Mouse (Mus musculus) cerebral cortex, adult 2 months (tissue): ENCODE results near the gene Rufy3.

ENCODE experiments used
- WGBS: fragments of 180-500 bp; shearing (Covaris S2); methylation state at CpG from one replicate; pipeline ENCODE4 v1.1.7; 2018; 5-methylcytosine and 5-hydroxymethylcytosine counted together

The Rufy3 gene

DNA sequence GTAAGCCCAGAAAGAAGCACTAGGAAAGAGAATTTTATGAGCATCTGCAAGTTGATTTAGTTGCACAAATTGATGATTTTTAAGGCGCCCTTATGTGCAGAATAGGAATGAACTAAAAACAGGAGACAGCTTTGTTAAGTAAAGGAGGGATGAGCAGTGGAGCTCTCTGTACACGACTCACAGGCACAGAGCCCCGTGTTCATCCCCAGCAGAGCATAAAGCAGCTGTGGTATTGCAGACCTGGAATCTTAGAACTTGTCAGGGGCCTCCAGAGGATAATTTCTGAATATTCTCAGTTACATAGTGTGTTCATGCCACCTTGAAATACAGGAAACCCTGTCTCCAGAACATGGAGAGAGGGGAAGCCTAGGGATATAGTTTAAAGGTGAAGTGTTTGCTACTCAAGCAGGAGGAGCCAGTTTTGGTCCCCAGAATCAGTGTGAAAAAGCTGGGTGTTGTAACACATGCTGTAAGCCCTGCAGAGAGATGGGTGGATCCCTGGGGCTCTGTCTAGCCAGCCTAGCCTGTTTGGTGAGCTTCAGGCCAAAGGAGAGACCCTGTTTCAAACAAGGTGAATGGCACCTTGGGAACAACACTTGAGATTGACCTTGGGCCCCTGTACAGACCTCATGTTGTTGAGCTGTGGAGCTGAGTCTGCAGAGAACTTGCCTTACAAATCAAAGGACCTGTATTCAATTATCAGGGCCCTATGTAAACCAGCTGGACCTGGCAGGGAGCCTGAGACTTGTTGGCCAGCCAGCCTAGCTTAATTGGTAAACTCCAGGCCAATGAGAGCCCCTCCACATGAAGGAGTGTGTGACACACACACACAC, 10.9 kb downstream of the Rufy3 start:
- 35% methylated on average over 3 of the region's 3 CpGs for WGBS

DNA sequence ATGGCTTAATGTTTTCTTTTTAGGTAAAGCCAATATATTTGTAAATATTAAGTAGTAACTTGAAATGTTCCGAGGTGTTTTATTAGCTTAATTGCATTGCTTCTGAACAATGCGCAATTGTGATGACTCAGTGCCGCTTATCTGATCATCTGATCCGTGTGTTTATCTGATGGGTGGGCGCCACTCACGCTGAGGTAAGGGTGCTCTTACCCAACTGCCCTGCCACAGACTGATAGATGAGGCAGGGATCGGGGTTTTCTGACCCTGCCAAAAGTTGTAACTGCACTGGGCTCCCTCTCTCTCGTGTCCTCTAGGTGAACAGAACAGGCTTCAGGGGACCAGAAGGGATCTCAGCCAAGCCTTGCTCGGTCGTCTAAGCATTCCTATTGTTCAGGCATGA, 15.8 kb downstream of the Rufy3 start:
- WGBS = 79% methylated on average over 10 of the region's 10 CpGs

DNA sequence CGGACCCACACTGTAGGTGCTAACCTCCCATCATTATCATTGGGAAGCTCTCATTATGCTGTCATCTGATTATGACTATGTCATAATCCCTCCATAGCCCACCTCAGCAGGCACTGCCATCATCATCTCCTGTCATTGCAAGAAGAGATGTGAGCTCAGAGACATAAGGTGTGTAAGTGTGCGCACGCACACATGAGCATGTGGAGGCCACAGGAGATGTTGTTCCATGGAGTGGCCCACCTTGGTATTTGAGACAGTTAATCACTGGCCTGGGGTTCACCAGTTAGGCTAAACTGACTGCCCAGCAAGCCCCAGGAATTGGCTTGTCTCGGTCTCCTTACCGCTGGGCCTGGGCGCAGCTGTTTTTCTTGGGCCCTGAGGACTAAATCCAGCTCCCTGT, 16.5 kb downstream of the Rufy3 start:
- 89% methylated on average over 6 of the region's 6 CpGs for WGBS

DNA sequence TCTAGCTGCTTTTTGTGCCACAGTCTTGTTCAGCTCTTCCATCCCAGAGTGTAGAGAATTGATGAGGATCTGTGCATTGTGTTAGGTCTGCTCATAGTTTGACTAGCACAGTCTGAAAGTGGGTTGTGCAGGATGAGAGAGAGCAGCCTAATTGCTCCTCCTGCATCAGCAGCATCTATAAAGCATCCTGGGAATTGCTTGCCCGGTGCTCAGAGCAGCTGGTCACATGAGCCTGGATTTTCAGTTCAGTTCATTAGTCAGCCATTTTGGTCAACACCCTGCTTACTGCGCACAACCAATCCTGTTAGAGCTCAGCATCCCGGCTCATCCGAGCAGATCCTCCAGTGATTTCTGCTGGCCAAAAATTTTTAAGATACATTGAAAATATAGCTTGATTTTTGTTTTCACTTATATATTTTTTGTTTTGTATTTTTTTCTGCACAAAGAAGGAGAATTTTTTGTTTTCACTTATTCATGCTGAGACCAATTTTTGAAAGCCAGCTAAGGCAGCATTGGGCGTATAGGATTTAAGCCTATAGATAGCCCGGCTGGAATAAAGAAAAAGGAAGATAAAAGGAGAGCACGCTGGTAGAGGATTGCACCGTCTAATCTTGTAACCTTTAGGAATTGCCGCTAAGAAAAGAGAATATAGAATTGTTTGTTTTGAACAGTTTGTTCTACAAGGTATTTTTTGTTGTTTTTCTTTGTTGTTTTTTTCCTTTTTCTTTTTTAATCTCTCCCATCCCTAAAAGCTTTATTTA, 18.6 kb downstream of the Rufy3 start:
- 22% methylated on average over 9 of the region's 9 CpGs for WGBS

DNA sequence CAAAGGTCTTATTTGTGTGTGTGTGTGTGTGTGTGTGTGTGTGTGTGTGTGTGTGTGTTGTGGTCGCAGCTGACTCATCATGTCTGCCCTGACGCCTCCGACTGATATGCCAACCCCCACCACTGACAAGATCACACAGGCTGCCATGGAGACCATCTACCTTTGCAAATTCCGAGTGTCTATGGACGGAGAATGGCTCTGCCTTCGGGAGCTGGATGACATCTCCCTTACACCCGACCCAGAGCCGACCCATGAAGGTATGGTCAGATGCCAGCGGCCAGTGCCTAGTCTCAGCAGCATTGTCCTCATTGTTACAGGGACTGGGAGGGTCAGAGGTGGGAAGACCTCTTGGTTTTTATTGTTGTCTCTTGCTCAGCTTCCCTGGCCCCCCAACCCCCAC, 19.2 kb downstream of the Rufy3 start:
- 14% methylated on average over 9 of the region's 9 CpGs for WGBS

DNA sequence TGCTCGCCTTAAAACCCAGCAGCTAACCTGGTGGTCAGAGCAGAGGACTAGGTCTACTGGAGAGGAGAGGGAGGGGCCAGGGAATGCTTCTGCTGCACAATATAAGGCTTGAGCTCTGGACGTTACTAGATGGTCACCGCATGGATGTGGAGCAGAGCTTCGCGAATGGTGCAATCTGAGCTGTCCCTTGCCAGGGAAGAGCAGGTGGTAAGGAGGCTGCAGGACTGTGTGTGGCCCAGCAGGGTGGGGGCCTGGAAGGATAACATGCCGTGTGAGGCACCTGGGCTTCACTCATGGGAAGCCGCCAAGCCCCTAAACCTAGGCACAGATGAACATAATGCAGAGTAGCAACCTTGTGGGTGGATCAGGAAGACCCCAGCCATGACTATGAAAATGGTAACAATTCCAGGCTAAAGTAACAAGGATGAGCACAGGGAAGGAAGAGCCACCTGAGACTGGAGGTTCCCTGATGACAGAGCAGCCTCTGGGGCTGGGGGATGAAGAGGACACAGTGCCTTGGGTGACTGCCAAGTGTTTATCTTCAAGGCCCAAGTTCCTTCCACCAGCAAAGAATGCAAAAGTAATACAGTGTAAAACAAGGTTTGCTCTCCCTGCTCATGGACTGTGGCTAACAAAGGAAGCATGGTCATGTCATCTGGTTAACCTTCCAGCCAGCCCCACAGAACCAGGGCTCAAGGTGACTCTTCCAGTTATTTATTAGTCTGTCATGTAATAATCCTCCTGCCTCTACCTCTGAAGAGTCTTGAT, 21.8 kb downstream of the Rufy3 start:
- 37% methylated on average over 7 of the region's 7 CpGs for WGBS

DNA sequence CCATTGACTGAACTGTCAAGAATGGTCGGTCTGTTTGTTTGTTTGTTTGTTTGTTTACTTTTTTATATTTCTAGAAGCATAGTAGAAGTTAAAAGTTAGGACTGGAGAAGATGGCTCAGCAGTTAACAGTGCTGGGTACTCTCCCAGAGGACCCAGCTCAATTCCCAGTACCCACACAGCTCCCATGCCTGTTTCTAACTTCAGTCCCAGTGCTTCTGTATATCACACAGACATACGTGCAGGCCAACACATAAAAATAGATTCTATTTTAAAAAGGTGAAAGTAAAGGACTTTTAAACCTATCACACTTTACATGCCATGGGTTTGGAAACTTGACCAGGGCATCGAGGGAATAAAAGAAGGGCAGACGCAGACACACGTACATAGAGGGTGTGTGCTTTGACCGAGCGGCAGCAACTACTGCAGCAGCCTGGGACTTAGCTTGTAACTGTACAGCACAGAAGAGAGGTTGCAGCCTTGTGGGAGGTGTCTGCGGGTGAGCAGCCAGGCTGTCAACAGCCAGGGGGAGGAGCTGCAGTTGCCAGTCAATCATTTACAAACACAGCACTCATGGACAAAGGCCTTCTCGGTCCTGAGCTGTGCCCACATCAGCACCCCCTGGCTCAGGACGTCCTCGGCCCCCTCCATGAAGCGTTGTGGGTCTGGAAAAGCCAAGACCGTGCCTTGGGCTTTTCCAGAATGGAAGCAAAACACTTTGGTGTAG, 22.5 kb downstream of the Rufy3 start:
- WGBS = 23% methylated on average over 13 of the region's 13 CpGs

DNA sequence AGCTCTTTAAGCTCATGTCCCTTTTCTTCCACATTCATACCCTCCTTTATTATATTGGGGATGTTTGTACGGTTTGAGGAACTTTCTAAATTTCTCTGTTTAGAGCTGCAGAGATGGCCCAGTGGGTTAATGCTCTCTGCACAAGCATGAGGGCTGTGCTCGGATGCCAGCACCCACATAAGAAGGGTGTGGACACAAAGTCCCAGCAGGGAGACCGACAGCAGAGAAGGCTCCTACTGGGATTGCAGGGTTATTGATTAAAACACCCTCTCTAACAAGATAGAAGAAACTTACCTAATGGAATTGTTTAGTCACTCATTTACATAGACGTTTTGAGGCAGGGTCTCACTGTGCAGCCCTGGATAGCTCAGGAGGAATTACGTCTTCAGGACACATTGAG, 23.6 kb downstream of the Rufy3 start:
- 46% methylated on average over 5 of the region's 5 CpGs for WGBS

DNA sequence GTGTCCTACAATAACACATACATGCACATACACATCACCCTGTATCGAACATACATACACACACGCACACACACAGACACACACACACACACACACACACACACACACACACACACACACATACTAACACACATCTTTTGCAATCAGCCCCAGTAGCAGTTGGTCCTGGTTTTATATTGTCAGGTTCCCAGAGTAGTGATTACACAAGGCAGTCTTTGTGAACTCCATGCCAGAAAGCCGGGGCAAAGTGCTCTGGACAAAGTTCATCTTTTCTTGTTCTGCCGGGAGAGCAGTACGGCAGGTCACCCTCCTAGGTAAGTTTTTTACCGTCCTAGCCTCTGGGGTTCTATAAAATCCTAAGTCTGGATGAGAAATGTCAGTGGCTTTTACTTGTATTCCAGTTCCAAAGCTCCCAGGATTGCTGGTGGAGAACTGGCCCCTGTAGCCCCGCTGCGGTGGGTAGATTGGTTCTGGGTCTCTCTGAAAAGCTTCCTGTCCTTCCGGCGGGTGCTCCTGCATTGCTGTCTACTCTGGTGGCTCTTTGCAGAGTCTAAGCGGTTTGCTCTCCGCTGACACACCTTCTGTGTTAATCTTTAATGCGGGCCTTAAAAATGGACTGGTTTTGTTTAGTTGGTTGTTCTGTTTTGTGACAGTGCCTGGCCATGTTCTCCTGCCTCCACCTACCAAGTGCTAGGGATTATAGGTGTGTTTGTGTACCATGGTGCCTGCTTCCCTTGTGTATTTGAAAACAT, 28.8 kb downstream of the Rufy3 start:
- 87% methylated on average over 13 of the region's 13 CpGs for WGBS

DNA sequence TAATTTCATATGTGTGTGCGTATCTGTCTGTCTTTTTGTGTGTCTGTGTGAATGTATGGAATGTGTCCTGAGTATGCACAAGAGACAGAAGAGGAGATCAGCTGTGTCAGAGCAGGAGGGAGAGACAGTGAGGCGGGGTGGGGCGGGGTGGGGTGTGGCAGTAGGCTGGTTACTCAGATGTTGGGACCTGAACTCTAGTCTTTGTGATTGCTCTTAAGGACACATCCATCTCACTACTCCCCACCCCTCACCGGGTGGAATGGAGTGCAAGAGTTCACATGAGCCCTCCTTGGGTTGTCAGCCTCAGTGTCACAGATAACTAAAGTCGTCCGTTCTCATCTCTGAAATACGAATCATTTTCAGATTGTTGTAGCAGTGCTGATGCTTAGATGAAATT, 29.3 kb downstream of the Rufy3 start:
- 86% methylated on average over 7 of the region's 7 CpGs for WGBS

DNA sequence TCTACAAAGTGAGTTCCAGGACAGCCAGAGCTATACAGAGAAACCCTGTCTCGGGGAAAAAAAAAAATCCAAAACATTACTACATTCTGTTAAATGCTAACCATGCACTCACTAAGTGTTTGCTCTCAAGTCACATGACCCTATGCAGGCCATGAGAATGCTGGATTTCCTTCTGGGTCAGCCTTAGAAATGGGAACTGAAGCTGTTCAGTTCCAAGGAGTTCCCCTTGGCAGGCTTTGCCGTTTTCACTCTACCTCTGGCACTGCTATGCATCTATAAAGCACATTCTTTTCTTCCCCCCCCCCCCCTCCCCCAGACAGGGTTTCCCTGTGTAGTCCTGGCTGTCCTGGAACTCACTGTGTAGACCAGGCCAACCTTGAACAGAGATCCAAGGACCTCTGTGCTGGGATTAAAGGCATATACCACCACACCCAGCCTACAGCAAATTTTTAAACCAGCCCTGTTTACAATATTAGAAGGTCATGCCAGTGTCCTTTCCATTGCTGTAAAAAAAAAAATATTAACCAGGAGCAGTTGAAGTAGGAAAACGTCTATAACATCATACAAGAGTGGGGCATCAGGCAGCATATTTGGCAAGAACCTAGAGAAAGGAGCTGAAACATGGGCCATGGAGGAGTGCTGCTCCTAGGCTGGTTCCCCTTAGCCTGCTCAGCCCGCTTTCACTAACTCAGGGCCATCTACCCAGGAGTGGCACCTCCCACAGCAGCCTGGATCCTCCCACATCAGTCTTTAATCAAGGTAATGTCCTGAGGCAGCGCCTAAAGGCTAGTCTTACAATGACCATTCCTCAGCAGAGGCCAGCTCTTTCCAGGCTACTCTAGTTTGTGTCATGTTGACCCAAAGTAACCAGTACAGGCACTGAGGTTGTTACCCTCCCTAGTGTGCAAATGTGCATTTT, 31.0 kb downstream of the Rufy3 start:
- WGBS = 62% methylated on average over 5 of the region's 5 CpGs

DNA sequence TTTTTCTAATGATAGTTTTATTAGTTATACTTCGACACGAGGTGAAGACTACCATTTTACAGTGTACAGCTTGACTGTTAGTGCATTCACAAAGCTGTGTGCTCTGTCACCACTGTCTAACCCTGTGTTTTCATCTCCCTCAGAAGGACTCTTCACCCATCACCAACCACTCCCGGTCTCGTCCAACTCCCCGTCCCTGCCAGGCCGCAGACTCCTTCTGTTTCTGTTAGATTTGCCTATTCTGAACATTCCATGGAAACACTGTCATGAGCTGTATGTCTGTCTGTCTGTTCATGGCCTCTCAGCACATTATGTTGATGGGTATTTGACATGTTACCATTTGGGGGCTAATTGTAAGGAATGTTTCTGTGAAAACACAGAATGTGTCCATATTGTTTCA, 34.1 kb downstream of the Rufy3 start:
- 79% methylated on average over 6 of the region's 6 CpGs for WGBS

DNA sequence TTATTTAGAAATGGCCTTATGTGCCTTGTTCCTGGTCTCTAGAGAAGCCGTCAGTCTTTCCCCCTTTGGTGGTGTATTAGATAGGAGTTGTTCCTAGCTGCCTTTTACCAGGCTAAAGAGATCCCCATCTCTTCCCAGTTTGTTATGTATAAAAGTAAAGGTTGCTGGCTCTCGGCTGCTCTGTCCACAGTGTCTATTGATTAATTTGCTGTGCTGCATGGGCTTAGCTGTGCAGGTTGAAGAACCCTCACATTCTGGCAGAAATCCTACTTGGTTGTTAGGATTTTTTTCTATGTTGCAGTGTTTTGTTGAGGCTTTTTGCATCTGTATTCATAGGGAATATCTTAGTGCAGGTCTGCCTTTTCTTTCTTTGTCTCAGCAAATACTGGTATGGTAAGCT, 37.2 kb downstream of the Rufy3 start:
- 81% methylated on average over 2 of the region's 2 CpGs for WGBS

DNA sequence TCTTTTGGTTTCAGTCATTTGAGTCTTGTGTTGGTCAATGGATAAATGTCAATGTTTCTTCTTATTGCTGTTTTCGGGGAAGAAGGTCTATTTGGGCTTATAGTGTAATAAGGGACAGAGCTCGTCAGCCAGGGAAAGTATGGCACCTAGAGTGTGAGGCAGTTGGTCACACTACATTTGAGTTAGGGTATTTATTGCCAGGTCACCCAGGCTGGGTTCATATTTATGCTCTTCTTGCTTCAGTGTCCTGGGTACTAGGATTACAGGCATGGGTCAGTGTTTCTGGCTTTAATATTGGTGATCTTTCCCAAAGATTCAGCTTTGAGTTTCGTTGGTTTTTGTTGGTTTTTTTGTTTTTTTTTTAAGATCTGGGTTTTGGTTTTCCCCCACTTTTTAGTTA, 37.9 kb downstream of the Rufy3 start:
- WGBS = 91% methylated on average over 3 of the region's 3 CpGs

DNA sequence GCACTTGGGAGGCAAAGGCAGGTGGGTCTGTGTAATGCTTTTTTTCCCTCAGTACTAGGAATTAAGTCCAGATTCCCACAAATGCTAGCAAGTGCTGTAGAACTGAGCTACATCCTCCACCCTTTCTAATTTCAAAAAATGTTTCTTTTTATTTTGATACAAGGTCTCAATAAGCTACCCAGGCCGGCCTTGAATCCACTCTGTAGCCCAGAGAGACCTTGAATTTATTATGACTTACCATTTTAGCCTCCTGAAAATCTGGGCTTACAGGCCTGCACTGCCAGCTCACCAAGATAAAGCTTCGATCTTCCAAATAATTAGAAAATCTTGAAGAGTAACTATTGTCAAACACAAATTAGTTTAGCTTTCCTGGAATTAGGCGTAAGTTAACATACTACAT, 39.2 kb downstream of the Rufy3 start:
- 96% methylated on average over 3 of the region's 3 CpGs for WGBS

DNA sequence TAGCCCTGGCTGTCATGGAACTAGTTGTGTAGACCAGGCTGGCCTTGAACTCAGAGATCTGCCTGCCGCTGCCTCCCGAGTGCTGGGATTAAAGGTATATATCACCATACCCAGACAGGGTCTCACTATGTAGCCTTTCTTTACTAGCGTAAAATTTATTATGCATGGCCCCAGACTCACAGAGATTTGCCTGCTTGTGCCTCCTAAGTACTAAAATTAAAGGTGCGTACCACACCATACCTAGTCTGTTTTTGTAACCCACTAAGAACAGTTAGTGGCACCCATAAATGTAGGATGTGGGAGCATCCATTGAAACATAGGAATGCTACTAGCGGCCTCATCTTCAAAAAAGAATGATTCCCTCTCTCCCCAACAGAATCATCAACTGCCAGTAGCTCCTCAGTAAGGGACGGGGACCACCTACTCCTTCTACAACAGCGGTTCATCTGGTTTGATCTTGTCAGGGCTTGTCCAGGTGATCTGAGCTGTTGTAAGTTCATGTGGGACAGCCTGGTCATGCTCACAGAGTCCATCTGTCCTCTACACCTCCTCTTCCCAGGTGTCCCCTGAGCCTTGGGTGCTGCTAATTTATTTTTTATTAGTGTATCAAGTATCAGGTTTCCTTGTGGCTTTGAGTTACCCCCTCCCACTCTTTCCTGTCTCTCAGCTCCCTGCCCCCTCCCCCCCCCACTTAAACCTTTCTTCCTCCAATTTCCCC, 40.0 kb downstream of the Rufy3 start:
- 92% methylated on average over 7 of the region's 7 CpGs for WGBS

DNA sequence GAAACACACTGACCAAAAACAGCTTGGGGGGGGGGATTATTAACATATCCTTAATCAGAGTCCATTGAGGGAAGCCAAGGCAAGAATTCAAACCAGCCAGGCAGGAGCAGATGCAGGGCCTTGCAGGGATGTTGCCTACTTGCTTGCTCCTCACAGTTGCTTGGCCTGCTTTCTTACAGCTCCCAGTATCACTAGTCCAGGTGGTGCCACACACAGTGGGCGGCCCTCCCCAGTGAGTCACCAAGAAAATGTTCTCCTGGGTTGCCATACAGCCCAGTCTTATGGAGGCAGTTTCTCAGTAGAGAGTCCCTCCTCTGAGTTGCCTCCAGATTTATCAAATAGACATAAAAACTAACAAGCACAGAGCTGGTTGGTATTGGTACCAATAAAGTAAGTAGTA, 49.3 kb downstream of the Rufy3 start:
- WGBS = 68% methylated on average over 1 of the region's 1 CpGs

DNA sequence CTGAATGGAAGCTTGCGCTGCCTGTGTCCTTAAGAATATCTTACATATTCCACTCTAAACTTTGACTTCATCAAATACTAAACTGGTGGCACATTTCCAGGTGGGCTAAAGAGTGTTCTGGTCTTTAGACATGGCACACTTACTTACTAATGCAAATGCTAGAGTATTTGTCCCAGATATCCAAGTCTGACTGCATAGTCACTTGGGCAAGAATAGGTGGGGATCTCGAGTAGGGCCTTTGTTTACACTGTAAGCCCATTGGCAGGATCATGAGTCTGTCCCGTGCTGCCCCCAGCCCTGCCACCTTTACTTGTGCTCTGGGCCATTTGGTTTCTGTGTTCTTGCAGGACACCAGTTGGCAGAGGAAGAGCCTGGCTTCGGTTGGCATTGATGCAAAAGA, 52.1 kb downstream of the Rufy3 start:
- WGBS = 81% methylated on average over 4 of the region's 4 CpGs

DNA sequence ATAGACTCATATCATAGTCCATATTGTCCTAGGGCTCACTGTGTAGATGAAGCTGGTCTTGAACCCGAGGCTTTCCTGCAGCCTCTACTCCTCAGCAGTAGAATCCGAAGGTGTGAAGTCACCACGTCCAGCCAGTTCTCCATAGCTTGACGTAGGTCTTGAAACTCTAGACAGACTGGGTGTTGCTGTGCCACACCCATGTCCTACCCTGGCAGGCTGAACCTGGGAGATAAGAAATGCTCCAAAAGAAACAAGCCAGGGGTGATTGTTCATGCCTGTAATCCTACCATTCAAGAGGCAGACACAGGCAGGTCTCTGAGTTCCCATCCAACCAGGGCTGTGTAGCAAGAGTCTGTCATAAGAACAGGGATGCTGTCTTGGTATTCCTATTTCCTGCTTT, 62.7 kb downstream of the Rufy3 start:
- 86% methylated on average over 4 of the region's 4 CpGs for WGBS
